Mouse (Mus musculus): Measurements from ENCODE around the gene Tmem270. TPM values are rescaled to one million over a fixed set of nuclear protein-coding genes. Genes with fewer than 3 reads are reported as not detected.

The Tmem270 gene
- total and polyA plus RNA-seq, 3 experiments = not detected

- Histone ChIP-seq H3K79me2 (ENCODE audit: control insufficient read depth, insufficient read depth, low read length, poor library complexity) (no peaks in the 10 kb centered on the region), H3K27me3 (ENCODE audit: control insufficient read depth in 1 of 2, insufficient read depth in 2 of 2, low read length in 2 of 2) (peaks cover 0 to 6% of the 10 kb centered on the region in 2 experiments; a peak in 3 of 4 replicates), H3K9me3 (replicated peaks; ENCODE audit: insufficient read depth, low read length) (no peaks in the 10 kb centered on the region), H3K4me3 (ENCODE audit: control insufficient read depth in 1 of 2, insufficient read depth in 1 of 2, low read depth in 2 of 2, low read length in 2 of 2) (no peak overlapping the region), H3K4me1 (ENCODE audit: control insufficient read depth in 1 of 2, insufficient read depth in 2 of 2, low read length in 2 of 2) (no peaks in the 10 kb centered on the region), H3K36me3 (ENCODE audit: control insufficient read depth in 1 of 2, insufficient read depth in 2 of 2, low read length in 2 of 2) (no peaks in the 10 kb centered on the region), H3K9ac (ENCODE audit: control insufficient read depth, low read depth, low read length, poor library complexity, severe bottlenecking) (no peak overlapping the region), H3K27ac (ENCODE audit: control insufficient read depth, low read depth, low read length) (no peak overlapping the region)
- TF ChIP-seq TAL1 (IDR thresholded peaks at IDR 0.05; ENCODE audit: low read length) (no peak), JUND (IDR thresholded peaks at IDR 0.05; ENCODE audit: low read depth, low read length) (no peak), BHLHE40 (IDR thresholded peaks at IDR 0.05; ENCODE audit: borderline replicate concordance, low read depth, low read length) (no peak)
- DNase-seq (ENCODE audit: low read depth, low spot score) = no peak
Measured at GRCm38 (mm10) chr5:134947420-134948084, 41.0 kb upstream of the Tmem270 start.

GRCm38 (mm10) chr5:134946857-134947255 is 40.3 kb upstream of the Tmem270 start, which contains the start of gene Cldn4:
Gene Cldn4, minus strand, starts transcription at chr5:134946934.
- Histone ChIP-seq H3K9me3 (replicated peaks; ENCODE audit: insufficient read depth, low read length) (no peaks in the 10 kb centered on the region), H3K27ac (ENCODE audit: control insufficient read depth, low read depth, low read length) (no peak within 1 kb of the TSS), H3K36me3 (ENCODE audit: control insufficient read depth in 1 of 2, insufficient read depth in 2 of 2, low read length in 2 of 2) (no peaks in the 10 kb centered on the region), H3K4me1 (ENCODE audit: control insufficient read depth in 1 of 2, insufficient read depth in 2 of 2, low read length in 2 of 2) (no peaks in the 10 kb centered on the region), H3K9ac (ENCODE audit: control insufficient read depth, low read depth, low read length, poor library complexity, severe bottlenecking) (no peak within 1 kb of the TSS), H3K79me2 (ENCODE audit: control insufficient read depth, insufficient read depth, low read length, poor library complexity) (no peaks in the 10 kb centered on the region), H3K27me3 (ENCODE audit: control insufficient read depth in 1 of 2, insufficient read depth in 2 of 2, low read length in 2 of 2) (peaks cover 0 to 6% of the 10 kb centered on the region in 2 experiments; a peak in 3 of 4 replicates), H3K4me3 (ENCODE audit: control insufficient read depth in 1 of 2, insufficient read depth in 1 of 2, low read depth in 2 of 2, low read length in 2 of 2) (no peak within 1 kb of the TSS)
- TF ChIP-seq CHD2 (IDR thresholded peaks at IDR 0.05; ENCODE audit: low read length) (no peak), POLR2A (IDR thresholded peaks at IDR 0.05; ENCODE audit: control insufficient read depth in 1 of 2, insufficient read depth in 1 of 2, low read depth in 1 of 2, low read length in 2 of 2, poor library complexity in 1 of 2) (no peak), GABPA (IDR thresholded peaks at IDR 0.05; ENCODE audit: low read depth, low read length) (no peak), TBP (IDR thresholded peaks at IDR 0.05; ENCODE audit: low read depth, low read length) (no peak), BHLHE40 (IDR thresholded peaks at IDR 0.05; ENCODE audit: borderline replicate concordance, low read depth, low read length) (no peak), CHD1 (IDR thresholded peaks at IDR 0.05; ENCODE audit: low read depth, low read length) (no peak), EP300 (IDR thresholded peaks at IDR 0.05; ENCODE audit: low read depth in 1 of 2, low read length in 2 of 2) (no peak), MAFK (IDR thresholded peaks at IDR 0.05; ENCODE audit: borderline replicate concordance, low read depth, low read length) (no peak), RCOR1 (IDR thresholded peaks at IDR 0.05; ENCODE audit: low read depth, low read length) (no peak), USF2 (IDR thresholded peaks at IDR 0.05; ENCODE audit: borderline replicate concordance in 1 of 2, insufficient read depth in 1 of 2, low read depth in 1 of 2, low read length in 2 of 2) (no peak), POLR2AphosphoS2 (IDR thresholded peaks at IDR 0.05; ENCODE audit: low read length) (no peak), ELF1 (IDR thresholded peaks at IDR 0.05; ENCODE audit: low read depth, low read length) (no peak), MYC (IDR thresholded peaks at IDR 0.05; ENCODE audit: low read depth, low read length) (no peak), USF1 (IDR thresholded peaks at IDR 0.05; ENCODE audit: low read depth, low read length) (no peak), MYB (IDR thresholded peaks at IDR 0.05; ENCODE audit: low read depth, low read length) (no peak), POLR2AphosphoS5 (IDR thresholded peaks at IDR 0.05; ENCODE audit: borderline replicate concordance, low read depth, low read length) (no peak), E2F4 (IDR thresholded peaks at IDR 0.05; ENCODE audit: borderline replicate concordance, low read depth, low read length) (no peak)
- DNase-seq (ENCODE audit: low read depth, low spot score) = no peak

Data from MEL (cell line).